Mouse (Mus musculus): Measurements from ENCODE around the gene Fer. TPM values are rescaled to one million over a fixed set of nuclear protein-coding genes. Genes with fewer than 3 reads are reported as not detected.
A peak's percentile ranks its signal among the peaks of the same experiment; 100 is the strongest.
"Not testable (repeated sequence)": the region's sequence is repeated elsewhere in the genome, so short reads cannot be mapped to it uniquely, and the experiment has no call there.

The Fer gene
- 10 to 100 TPM; 17.1 to 21.6 (median 18.4) TPM for total RNA-seq (2022)

DNA sequence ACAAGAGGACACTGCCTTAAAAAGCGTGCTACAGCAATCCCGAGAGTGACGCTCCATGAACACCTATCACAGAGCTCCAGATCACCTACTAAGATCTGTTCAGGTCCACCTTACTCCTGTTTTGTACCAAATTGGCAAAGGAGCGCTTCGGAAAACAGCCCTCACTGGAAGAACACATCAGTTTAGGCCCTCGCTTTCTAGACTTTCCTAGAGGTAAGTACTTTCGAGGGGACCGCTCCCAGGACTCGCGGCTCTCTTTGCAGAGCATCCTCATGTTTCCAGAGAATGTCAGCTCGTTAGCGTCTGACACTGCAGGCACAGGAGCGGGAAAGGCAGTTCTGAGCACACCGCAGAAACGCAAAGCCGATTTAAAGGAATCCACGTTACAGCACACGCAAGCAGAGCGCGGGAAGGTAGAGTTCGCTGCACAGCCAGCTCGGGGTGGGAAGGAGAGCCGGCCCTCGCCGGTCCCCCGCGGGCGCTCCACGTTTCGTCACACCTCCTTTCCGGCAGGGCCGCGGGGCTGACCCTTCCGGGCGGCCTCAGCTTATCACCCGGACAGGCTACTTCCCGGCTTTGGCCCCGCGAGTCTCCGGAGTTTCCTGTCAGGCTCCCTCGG is at the start of gene Fer:
TSS of gene Fer (plus strand) at position 51 of the 619 bp plus-strand sequence.
- peak; percentile 11 for DNase-seq (ENCODE audit: low spot score)

- no peak for DNase-seq (ENCODE audit: low spot score)
These were observed 49.3 kb upstream of the Fer start for GRCm38 (mm10) chr17:63813552-63813951.

DNA sequence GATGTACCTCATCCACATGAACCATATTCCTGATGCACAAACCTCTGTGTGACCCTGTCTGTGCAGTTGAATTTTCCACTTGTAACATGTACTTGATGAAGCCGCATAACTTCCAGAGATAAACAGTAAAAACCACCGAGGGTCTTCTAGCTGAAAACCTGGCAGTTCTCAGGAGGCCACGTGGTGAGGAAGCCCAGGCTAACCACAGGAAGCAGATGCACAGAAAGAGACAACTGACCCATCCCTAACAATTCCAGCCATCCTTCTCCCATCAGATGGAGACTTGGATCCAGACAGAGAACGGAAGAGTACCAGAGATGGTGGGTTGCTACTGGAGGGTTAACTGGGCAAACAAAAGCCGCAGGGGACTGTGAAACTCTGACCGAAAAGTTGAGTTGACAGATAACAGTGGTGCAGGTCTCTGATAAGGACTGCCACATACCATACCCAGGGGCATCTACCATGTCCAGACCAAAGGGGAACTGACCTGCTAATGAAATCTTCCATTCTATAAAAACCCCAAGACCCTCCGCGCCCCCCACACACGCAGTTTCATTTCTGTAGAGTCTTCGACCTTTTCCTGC is 44.3 kb upstream of the Fer start:
- no peak for DNase-seq (ENCODE audit: low spot score)

DNA sequence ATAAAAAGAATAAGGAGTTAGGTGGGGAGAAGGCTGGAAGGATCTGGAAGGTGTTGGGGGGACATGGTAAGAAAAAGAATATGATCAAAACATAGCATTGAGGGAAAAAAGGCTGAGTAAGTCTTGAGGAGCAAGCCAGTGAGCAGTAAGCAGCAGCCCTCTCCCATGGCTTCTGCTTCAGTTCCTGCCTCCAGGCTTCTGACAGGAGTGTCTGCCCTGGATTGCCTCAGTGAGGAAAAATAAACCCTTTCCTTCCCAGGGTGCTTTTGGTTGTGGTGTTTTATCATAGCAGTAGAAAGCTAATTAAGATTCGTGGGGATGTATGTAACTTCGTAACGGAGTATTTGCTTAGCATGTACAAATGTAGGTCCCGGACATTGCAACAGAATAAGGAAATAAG is 38.7 kb upstream of the Fer start:
- no peak for DNase-seq (ENCODE audit: low spot score)

DNA sequence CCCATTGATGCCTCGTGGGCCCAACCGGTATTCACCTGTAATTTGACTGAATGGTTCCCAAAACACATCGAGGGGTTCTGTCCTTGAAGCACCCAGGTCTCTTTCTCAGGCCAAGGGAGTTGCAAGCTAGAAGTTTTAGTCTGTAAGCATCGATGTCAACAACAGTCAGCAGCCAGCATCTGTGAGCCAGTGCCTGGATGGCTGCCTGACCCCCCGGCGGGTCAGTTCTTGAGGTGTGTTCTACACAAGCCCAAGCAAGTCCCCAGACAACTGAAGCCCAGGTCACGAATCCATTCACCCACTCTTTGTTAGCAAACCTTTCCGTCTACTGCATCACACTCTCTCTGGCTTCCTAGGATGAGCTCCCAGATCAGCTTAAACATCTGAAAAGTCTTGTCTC is 36.7 kb upstream of the Fer start:
- DNase-seq (ENCODE audit: low spot score) = no peak

DNA sequence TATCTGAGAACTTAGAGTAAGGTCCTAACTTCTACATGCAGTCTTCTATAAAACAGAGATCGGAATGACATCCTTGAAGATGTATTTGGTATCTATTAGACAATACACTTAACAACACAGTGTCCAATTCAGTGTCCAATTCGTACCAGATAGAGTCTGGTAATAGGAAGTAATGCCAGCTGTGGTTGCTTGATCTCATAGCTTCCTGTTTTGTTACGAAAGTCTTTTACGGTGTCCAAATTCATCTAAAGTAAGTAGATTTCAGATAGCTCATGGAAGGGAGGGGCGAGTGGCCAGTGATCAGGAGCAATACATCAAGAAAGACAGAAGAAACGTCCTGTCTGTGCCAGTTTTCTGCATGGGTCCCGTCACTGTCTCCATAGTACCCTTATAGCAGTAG is 36.1 kb upstream of the Fer start:
- DNase-seq (ENCODE audit: low spot score) = no peak

DNA sequence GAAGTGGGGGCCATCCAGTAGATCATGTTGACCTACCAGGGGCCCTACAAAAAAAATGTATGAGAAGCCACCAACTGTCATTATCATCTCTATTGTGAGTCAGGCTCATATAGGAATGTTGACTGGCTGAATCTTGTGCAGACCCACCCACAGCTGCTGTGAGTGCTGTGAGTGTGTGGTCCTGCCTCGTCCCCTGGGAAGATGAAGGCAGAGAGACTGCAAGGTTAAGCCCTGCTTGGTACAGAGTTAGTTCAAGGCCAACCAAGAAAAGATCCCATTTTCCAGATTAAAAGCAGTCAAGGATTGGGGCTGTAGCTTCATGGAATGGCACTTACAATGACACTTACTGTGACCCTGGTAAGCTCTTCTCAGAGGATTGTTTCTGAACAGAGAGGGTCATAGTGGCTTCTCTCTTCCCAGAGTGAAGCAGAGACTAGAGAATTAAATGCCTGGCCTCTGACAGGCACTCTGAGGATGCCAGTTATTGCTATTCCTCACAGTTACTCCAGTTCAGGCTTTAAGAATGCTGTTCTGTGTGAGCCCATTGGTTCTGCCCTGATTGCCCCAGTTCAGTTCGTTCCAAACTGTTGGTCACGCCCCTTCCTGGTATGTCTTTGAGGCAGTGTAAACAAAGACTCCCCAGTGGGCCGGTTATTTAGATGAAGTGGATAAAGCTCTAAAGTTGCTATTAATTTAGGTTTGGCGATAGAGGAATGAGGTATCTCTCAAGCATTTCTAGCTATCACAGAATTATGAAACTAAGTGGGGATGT is 34.1 kb upstream of the Fer start:
- no peak for DNase-seq (ENCODE audit: low spot score)

- no peak for DNase-seq (ENCODE audit: low spot score)
These were observed 31.3 kb upstream of the Fer start for GRCm38 (mm10) chr17:63831550-63831949.

DNA sequence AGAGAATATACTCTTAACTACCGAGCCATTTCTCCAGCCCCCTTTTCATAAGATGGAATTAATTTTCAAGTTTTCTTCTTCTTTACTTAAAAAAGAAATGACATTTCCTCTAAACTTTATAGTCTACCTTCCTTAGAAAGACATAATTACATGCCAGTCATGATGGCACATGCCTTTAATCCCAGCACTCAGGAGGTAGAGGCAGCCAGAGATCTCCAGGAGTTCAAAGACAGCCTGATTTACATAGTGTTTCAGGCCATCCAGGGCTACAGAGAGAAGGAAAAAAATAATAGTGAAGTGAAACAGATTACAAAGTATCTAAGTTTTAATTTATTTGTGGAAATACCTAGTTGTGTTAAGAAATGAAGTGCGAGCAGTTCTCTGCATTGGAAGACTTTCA is 26.6 kb upstream of the Fer start:
- DNase-seq (ENCODE audit: low spot score) = no peak

DNA sequence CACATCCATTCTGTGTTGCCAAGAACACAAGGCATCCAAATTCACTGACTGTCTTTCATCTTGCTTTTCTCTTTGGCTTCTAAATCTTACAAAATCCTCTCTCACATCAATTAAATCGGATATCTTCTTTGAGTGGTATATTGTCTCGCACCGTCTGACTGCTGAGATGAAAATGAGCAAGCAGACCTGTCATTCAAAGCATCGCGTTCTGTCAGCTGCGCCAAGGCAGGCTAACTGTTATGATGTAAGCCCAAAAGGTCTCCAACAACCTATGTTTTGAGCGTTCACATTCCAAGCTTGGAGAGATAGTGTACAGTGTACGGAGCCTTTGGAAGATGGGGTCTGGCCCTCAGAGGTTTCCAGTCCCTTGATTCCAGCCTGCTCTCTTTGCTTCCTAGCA is 26.2 kb upstream of the Fer start:
- no peak for DNase-seq (ENCODE audit: low spot score)

- DNase-seq (ENCODE audit: low spot score) = no peak
These were observed 24.7 kb upstream of the Fer start for GRCm38 (mm10) chr17:63838144-63838543.

DNA sequence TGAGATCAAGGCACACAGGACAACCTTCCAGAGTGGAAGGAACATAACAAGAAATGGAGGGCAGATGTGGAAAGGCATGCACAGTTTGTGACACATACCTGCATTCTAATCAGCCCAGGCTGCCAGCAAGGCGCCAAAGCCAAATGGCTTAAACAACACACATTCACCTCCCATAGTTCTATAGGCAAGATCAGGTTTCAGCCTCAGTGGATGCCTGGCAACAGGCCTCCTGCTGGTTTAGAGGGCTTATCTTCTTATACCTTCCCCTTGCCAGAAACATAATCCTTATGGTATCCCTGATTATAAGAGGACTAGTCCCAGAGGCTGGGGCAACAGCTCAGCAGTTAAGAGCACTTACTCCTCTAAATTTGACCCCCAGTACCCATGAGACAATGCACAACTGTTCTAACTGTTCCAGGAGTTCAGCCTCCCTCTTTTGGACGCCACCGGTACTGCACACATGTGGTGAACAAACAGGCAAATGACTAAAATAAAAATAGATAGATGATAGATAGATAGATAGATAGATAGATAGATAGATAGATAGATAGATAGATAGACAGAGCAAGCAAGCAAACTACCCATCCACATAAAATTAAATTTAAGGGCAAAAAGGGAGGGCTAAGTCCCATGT is 23.1 kb upstream of the Fer start:
- DNase-seq (ENCODE audit: low spot score) = no peak

- no peak for DNase-seq (ENCODE audit: low spot score)
These were observed 20.6 kb upstream of the Fer start for GRCm38 (mm10) chr17:63842226-63842625.

DNA sequence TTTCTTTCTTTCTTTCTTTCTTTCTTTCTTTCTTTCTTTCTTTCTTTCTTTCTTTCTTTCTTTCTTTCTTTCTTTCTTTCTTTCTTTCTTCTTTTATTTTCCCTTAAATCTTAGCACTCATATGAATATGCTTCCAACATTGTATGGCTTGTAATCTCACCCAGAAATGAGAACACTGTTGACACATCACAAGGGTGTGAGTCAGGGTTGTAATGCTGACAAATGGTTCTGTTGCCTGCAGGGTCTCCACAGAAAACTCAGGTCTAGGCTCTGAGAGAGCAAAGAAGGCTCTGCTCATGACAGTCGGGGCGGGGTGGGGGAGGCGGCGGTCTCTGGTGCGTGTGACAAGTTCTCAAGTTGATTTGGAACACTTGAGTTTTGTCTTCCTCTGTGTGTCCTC is 17.9 kb upstream of the Fer start:
- no peak for DNase-seq (ENCODE audit: low spot score)

GRCm38 (mm10) chr17:63845766-63846165 is 17.1 kb upstream of the Fer start:
- DNase-seq (ENCODE audit: low spot score) = not testable (repeated sequence)

- DNase-seq (ENCODE audit: low spot score) = no peak
These were observed 13.7 kb upstream of the Fer start for GRCm38 (mm10) chr17:63849151-63849550.

GRCm38 (mm10) chr17:63849566-63849965 is 13.3 kb upstream of the Fer start:
- peak; percentile 91 for DNase-seq (ENCODE audit: low spot score)

DNA sequence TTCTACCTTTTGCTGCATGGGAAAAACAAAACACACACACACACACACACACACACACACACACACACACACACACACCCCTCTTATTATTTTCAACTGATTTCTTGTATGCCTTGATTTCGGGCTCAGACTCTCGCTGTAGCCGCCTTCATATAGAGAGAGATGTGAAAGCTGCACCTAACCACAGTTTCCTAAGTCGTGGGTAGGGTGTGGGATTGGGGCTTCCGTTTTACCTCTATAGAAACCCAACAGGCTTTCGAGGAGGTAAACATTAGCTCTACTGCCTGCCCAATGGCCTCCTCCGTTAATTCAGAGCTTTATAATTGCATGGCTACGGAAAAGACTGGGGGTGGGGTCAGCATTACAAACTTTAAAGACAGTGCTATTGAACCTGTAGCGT is 12.8 kb upstream of the Fer start:
- no peak for DNase-seq (ENCODE audit: low spot score)

DNA sequence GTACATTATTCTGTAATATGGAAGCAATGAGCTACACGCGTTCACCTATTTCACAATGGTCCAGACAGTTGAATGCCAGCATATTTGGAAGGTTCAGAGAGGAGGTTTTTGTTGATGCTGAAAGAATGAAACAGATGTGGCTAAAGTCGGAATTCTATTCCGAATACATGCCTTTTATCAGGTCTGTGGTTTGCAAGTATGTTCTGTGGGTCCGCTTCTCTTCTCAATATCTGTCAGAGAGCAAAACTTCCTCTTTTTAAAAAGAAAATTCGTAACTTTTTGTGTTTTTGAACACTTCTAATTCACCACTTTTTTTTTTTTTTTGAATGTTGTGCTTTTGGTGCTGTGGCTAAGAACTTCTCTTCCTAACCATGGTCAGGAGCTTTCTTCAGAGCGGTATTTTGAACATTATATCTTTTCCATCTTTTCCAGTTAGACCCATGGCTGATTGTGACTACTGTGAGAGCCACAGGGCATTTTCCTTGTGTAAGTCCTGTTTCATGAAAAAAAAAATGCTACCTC is 5.8 kb upstream of the Fer start:
- no peak for DNase-seq (ENCODE audit: low spot score)

- DNase-seq (ENCODE audit: low spot score) = no peak
These were observed 1.9 kb upstream of the Fer start for GRCm38 (mm10) chr17:63860988-63861387.

DNA sequence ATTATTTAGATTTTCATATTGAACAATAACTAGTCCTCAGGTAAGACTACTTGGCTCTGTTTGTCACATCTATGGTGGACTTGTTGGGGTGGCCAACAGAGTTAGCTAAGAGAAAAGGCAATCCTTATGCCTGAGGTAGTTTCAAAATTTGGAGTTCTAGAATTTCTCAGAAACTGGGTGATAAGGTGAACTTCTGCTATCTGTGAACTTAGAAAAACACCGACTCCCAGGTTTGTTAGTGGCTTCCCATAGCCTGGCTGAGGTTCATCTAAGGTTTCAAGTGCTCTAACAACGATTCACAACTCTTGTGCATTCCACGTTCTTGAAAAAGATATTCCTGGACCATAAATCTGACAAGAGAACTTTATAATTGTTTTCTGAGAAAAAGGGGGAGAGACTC is 463 bp upstream of the Fer start:
- no peak for DNase-seq (ENCODE audit: low spot score)

DNA sequence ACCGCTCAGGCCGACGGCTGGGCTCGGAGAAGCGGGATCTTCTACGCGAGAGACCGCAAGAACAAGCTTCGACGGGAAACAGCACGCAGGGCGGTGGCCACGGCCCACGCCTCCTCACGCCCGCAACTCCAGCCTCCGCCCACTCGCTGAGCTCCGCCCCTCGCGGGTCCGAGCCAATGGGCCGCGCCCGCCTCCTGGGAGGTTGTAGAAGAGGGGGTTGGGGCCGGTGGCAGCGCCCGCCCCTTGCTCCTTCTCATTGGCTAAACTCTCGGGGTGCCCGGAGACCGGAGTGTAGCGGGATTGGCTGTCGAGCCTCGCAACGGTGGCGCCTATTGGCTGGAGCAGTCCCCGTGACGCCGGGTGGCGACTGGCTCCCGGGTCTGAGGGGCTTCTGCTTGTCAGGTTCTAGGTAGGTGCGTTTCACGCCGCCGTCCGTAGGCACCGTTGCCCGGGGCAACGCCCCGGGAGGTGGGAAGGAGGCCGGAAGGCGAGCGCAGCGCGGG is 836 bp downstream of the Fer start, which contains the start of gene A930002H24Rik:
TSS of gene A930002H24Rik (minus strand) at position 145 of the 503 bp plus-strand sequence.
- DNase-seq (ENCODE audit: low spot score) = peak; percentile 98
